Mouse (Mus musculus) intestine, postnatal 0 days (tissue): Measurements from ENCODE around the gene Utp14a. TPM values are rescaled to one million over a fixed set of nuclear protein-coding genes. Genes with fewer than 3 reads are reported as not detected.
"Not testable (repeated sequence)": the region's sequence is repeated elsewhere in the genome, so short reads cannot be mapped to it uniquely, and the experiment has no call there.

Experiments
- ATAC-seq: fragments of 200-750 bp; cut with Nextera tagmentation; 2 replicates; pipeline ENCODE4 v1.8.0; 2017; ENCODE audit warnings: mild to moderate bottlenecking, moderate TSS enrichment, moderate library complexity
- H3K27ac ChIP-seq: fragments of 300-500 bp; sonication (generic); 2 replicates; pipeline ENCODE4 v1.5.1; 2014; ENCODE audit warnings: mild to moderate bottlenecking, low read depth, low read length, moderate library complexity
- H3K27me3 ChIP-seq: fragments of 300-500 bp; sonication (generic); replicated peaks from 2 replicates; pipeline ENCODE4 v1.6.1; 2014; ENCODE audit warnings: low read length, mixed read lengths; ENCODE audit not compliant: control insufficient read depth, insufficient read depth
- H3K36me3 ChIP-seq: fragments of 300-500 bp; sonication (generic); 2 replicates; pipeline ENCODE4 v1.6.1; 2014; ENCODE audit warnings: mild to moderate bottlenecking, moderate library complexity; ENCODE audit not compliant: control insufficient read depth, insufficient read depth
- H3K4me1 ChIP-seq: fragments of 300-500 bp; sonication (generic); replicated peaks from 2 replicates; pipeline ENCODE4 v1.6.1; 2014; ENCODE audit warnings: antibody characterized with exemption, low read length, mixed read lengths; ENCODE audit not compliant: control insufficient read depth, insufficient read depth
- H3K4me2 ChIP-seq: fragments of 300-500 bp; sonication (generic); replicated peaks from 2 replicates; pipeline ENCODE4 v1.6.1; 2014; ENCODE audit warnings: low read depth, mild to moderate bottlenecking, moderate library complexity
- H3K4me3 ChIP-seq: fragments of 300-500 bp; sonication (generic); 2 replicates; pipeline ENCODE4 v1.5.1; 2014; ENCODE audit warnings: low read depth, low read length
- H3K9ac ChIP-seq: fragments of 300-500 bp; sonication (generic); 2 replicates; pipeline ENCODE4 v1.6.1; 2014; ENCODE audit warnings: mild to moderate bottlenecking, low read depth, low read length
- H3K9me3 ChIP-seq: fragments of 300-500 bp; sonication (generic); 2 replicates; pipeline ENCODE4 v1.6.1; 2016; ENCODE audit warnings: mixed run types; ENCODE audit not compliant: control insufficient read depth
- CTCF ChIP-seq: sonication (generic); IDR thresholded peaks from 2 replicates; pipeline ENCODE4 v1.5.1; 2016; ENCODE audit warnings: low read depth, mild to moderate bottlenecking, control low read depth, antibody characterized with exemption, moderate library complexity
- WGBS: fragments of 180-500 bp; shearing (Covaris S2); extraction: QIAGEN DNeasy Blood & Tissue Kit; methylation state at CpG from one replicate; pipeline ENCODE4 v1.1.7; 2014; 5-methylcytosine and 5-hydroxymethylcytosine counted together
- polyA plus RNA-seq: library from polyadenylated mRNA; unstranded; fragments of >200 nt; fragmentation: Nextera tagmentation; extraction: Ambion mirVana; gene quantifications from 2 replicates; pipeline ENCODE4 v1.2.1, GENCODE M21; 2015

The Utp14a gene
- polyA plus RNA-seq: 8.4 and 9.5 TPM in 2 replicates

- no peak for TF ChIP-seq CTCF
- Histone ChIP-seq H3K27ac (peak within 1 kb of the TSS; percentile 71), H3K36me3 (0 out of 2 replicates have a peak, but pooled peaks cover 3% of the 10 kb centered on the region), H3K4me2 (peak within 1 kb of the TSS; percentile 60), H3K27me3 (no peaks in the 10 kb centered on the region), H3K4me1 (no peaks in the 10 kb centered on the region), H3K9me3 (no peaks in the 10 kb centered on the region), H3K9ac (peak within 1 kb of the TSS; percentile 45), H3K4me3 (peak within 1 kb of the TSS; percentile 56)
- ATAC-seq: peak; percentile 98
- WGBS: 7% methylated on average over 33 of the region's 33 CpGs
Observed at GRCm38 (mm10) chrX:48256468-48257007, at the start of gene Utp14a. Gene Utp14a (plus strand): TSS chrX:48256862.

DNA sequence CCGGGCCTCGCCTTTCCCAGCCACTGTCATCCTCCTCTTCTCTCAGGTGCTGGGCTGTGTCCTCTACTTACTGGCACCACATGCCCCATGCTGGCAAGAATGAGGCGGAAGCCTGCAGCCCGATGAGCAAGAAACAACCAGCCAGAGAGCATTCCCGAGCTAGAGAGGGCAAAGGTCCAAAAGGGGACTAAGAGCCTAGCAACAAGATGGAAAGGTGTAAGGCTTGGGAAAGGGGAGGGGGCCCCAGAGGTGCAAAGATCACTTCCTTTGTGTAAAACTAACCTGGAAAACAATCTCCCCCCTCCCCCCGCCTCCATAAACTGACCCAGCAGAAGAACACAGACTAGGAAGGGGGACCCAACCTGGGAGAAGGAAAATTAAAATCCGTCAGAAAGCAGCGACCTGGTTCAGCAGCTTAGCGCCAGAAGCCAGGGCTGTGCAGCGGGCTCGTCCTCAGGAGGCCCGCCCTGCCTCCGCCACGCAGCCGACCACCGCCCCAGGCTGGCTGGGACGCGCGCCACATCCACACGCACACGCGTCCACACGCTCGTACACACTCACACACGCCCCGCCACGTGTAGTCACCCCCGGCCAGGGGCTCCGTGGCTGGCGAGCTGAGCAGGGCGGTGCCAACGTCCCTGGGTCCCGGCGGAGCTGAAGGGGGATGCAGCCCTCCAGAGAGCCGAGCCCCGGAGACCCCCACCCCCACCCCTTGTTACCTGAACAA is 48.7 kb upstream of the Utp14a start:
- peak overlapping the region; percentile 91 for H3K27ac ChIP-seq
- WGBS: 15% methylated on average over 36 of the region's 36 CpGs

GRCm38 (mm10) chrX:48208519-48209185 is 48.0 kb upstream of the Utp14a start, which contains the start of gene Zdhhc9:
Gene Zdhhc9 (minus strand): TSS chrX:48208878.
- 16% methylated on average over 34 of the region's 34 CpGs for WGBS
- Histone ChIP-seq H3K27me3 (no peaks in the 10 kb centered on the region), H3K4me3 (peak within 1 kb of the TSS; percentile 70), H3K9ac (peak within 1 kb of the TSS; percentile 71), H3K4me2 (peak within 1 kb of the TSS; percentile 63), H3K36me3 (no peaks in the 10 kb centered on the region), H3K27ac (peak within 1 kb of the TSS; percentile 91), H3K9me3 (no peaks in the 10 kb centered on the region), H3K4me1 (no peaks in the 10 kb centered on the region)
- ATAC-seq: peak; percentile 94
- TF ChIP-seq CTCF: no peak

More for the DNA sequence above, 48.7 kb upstream of the Utp14a start:
- peak; percentile 78 for ATAC-seq
- Histone ChIP-seq H3K9me3 (no peaks in the 10 kb centered on the region), H3K9ac (peak overlapping the region; percentile 71), H3K36me3 (no peaks in the 10 kb centered on the region), H3K4me2 (peak overlapping the region; percentile 63), H3K4me1 (no peaks in the 10 kb centered on the region), H3K4me3 (peak overlapping the region; percentile 70), H3K27me3 (no peaks in the 10 kb centered on the region)
- no peak for TF ChIP-seq CTCF

DNA sequence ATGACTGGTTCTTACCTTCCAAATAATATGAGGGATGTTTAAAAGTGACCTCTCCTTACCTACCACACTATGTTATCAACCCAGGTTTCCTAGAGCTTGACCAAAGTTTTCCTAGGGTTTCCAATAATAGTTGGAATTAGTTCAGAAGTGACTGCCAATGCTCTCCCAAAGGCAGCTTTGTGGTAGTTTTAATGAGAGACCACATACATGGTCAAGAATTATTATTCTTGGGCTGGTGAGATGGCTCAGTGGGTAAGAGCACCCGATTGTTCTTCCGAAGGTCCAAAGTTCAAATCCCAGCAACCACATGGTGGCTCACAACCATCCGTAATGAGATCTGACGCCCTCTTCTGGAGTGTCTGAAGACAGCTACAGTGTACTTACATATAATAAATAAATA is 46.9 kb upstream of the Utp14a start:
- not testable (repeated sequence) for H3K27me3 ChIP-seq, H3K4me3 ChIP-seq, H3K4me2 ChIP-seq, H3K9me3 ChIP-seq, H3K27ac ChIP-seq, H3K4me1 ChIP-seq, H3K36me3 ChIP-seq, ATAC-seq, H3K9ac ChIP-seq
- WGBS: 82% methylated on average over 2 of the region's 4 CpGs

- TF ChIP-seq CTCF: no peak
- H3K9ac ChIP-seq: no peak overlapping the region
- H3K27ac ChIP-seq: no peak overlapping the region
- H3K9me3 ChIP-seq: no peaks in the 10 kb centered on the region
- 83% methylated on average over 5 of the region's 5 CpGs for WGBS
- no peaks in the 10 kb centered on the region for H3K36me3 ChIP-seq
- no peak overlapping the region for H3K4me3 ChIP-seq
- H3K4me2 ChIP-seq: no peak overlapping the region
- H3K27me3 ChIP-seq: no peaks in the 10 kb centered on the region
- H3K4me1 ChIP-seq: no peaks in the 10 kb centered on the region
- no peak for ATAC-seq
Observed at GRCm38 (mm10) chrX:48219468-48219867, 37.2 kb upstream of the Utp14a start.

- Histone ChIP-seq H3K27ac (no peak overlapping the region), H3K4me1 (no peaks in the 10 kb centered on the region), H3K36me3 (no peaks in the 10 kb centered on the region), H3K27me3 (no peaks in the 10 kb centered on the region), H3K4me2 (no peak overlapping the region), H3K9ac (no peak overlapping the region), H3K4me3 (no peak overlapping the region), H3K9me3 (no peaks in the 10 kb centered on the region)
- ATAC-seq: no peak
- no peak for TF ChIP-seq CTCF
- WGBS: 86% methylated on average over 7 of the region's 7 CpGs
Observed at GRCm38 (mm10) chrX:48222706-48223105, 34.0 kb upstream of the Utp14a start.
